Mouse (Mus musculus) heart, adult 2 months (tissue): Measurements from ENCODE around the gene Actn3. TPM values are rescaled to one million over a fixed set of nuclear protein-coding genes. Genes with fewer than 3 reads are reported as not detected.
"Not testable (repeated sequence)": the region's sequence is repeated elsewhere in the genome, so short reads cannot be mapped to it uniquely, and the experiment has no call there.

ENCODE experiments used
- DNase-seq, 2 experiments: peaks; one replicate each; pipeline ENCODE4 v3.0.0; 2021
- H3K27ac ChIP-seq: fragments of 200-600 bp; 2 replicates; pipeline ENCODE4 v1.8.1; 2022
- H3K27me3 ChIP-seq: fragments of 200-500 bp; 2 replicates; pipeline ENCODE4 v1.6.1; 2012; ENCODE audit warnings: mild to moderate bottlenecking, low read length, inconsistent platforms, mixed read lengths; ENCODE audit not compliant: control insufficient read depth, insufficient read depth
- H3K36me3 ChIP-seq: fragments of 200-500 bp; 2 replicates; pipeline ENCODE4 v1.6.1; 2012; ENCODE audit warnings: low read length, inconsistent platforms; ENCODE audit not compliant: control insufficient read depth, insufficient read depth
- H3K4me1 ChIP-seq: fragments of 200-500 bp; 2 replicates; pipeline ENCODE4 v1.6.1; 2011; ENCODE audit warnings: low read length; ENCODE audit not compliant: control insufficient read depth, insufficient read depth
- H3K4me3 ChIP-seq: fragments of 200-600 bp; 2 replicates; pipeline ENCODE4 v1.8.1; 2022
- H3K79me2 ChIP-seq: fragments of 200-500 bp; replicated peaks from 2 replicates; pipeline ENCODE4 v1.6.1; 2012; ENCODE audit warnings: mild to moderate bottlenecking, inconsistent platforms, low read length, moderate library complexity, mixed read lengths; ENCODE audit not compliant: control insufficient read depth, insufficient read depth
- H3K9ac ChIP-seq: fragments of 200-500 bp; 2 replicates; pipeline ENCODE4 v1.6.1; 2012; ENCODE audit warnings: low read depth, mild to moderate bottlenecking, control low read depth, inconsistent platforms, low read length, mixed read lengths
- CTCF ChIP-seq: fragments of 200-600 bp; IDR thresholded peaks from 2 replicates; pipeline ENCODE4 v1.8.1; 2022; ENCODE audit warnings: antibody characterized with exemption, mild to moderate bottlenecking, moderate library complexity
- EP300 ChIP-seq: fragments of 200-500 bp; IDR thresholded peaks from 2 replicates; pipeline ENCODE4 v1.6.1; 2011; ENCODE audit warnings: low read depth, low read length, control low read depth; ENCODE audit not compliant: insufficient read depth
- POLR2A ChIP-seq: fragments of 200-500 bp; IDR thresholded peaks from 2 replicates; pipeline ENCODE4 v1.6.1; 2011; ENCODE audit warnings: mild to moderate bottlenecking, low read depth, low read length, control low read depth; ENCODE audit not compliant: insufficient read depth
- WGBS: fragments of 180-500 bp; shearing (Covaris S2); methylation state at CpG from one replicate; pipeline ENCODE4 v1.1.7; 2018; 5-methylcytosine and 5-hydroxymethylcytosine counted together
- intact Hi-C: fragments of 180-260 bp; cut with DNase I; formaldehyde crosslinking; loops from one replicate; pipeline ENCODE4 v1.15.1; 2025
- polyA plus RNA-seq: library from polyadenylated mRNA; depleted of rRNA; stranded (reverse); fragments of >200 nt; gene quantifications from 2 replicates; pipeline ENCODE4 v1.2.3, GENCODE M21; 2012
- total RNA-seq, 2 experiments: library from RNA; stranded (reverse); gene quantifications; 2 replicates each; pipeline ENCODE4 v1.2.3; 2021

Gene Actn3
- total and polyA plus RNA-seq, 3 experiments: 0.39 to 0.57 (median 0.39) TPM

DNA sequence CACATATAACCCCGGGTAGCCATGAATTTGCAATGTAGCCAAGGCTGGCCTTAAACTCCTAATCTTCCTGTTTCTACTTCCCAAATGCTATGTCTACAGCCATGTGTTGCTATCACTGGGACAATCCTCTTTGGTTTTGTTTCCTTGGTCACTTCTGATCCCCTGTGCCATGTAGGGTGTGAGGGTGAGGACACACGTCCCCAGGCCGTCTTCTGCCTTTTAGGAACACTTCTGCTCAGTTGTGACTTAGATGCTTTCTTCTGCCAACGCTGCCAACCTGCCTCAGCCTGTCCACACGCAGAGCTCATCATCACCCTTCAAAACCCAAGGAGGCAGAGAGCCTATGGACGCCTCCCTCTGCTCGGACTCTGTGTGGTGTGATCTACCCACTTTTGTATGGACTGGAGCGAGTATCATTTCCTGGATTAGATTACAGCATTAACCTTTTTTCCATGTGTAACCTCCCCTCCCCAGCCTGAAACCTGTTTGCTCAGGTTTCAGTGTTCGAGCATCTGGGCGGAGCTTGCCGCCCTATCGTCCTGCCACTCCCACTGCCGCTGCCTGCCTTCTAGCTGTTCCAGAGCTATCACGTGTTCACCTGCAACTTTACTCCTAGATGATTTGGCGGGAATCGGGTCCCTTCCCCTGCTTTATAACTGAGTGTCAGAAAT, 49.1 kb downstream of the Actn3 start:
- H3K27ac ChIP-seq: no peak overlapping the region
- 67% methylated on average over 16 of the region's 16 CpGs for WGBS
- no peaks in the 10 kb centered on the region for H3K36me3 ChIP-seq
- no peaks in the 10 kb centered on the region for H3K79me2 ChIP-seq
- no peak overlapping the region for H3K9ac ChIP-seq
- no peak for DNase-seq
- no peaks in the 10 kb centered on the region for H3K27me3 ChIP-seq
- intact Hi-C loops: no loop called here
- H3K4me3 ChIP-seq: no peak overlapping the region
- no peaks in the 10 kb centered on the region for H3K4me1 ChIP-seq
- no peak for TF ChIP-seq CTCF
- TF ChIP-seq EP300: no peak
- TF ChIP-seq POLR2A: no peak

GRCm38 (mm10) chr19:4820678-4821303, 56.9 kb downstream of the Actn3 start:
- Histone ChIP-seq H3K36me3 (no peaks in the 10 kb centered on the region), H3K27me3 (peaks cover 1% of the 10 kb centered on the region; the same call in 1 of the 2 replicates), H3K4me1 (no peaks in the 10 kb centered on the region), H3K4me3 (no peak overlapping the region), H3K79me2 (no peaks in the 10 kb centered on the region), H3K27ac (no peak overlapping the region), H3K9ac (no peak overlapping the region)
- WGBS: 36% methylated on average over 5 of the region's 5 CpGs
- intact Hi-C loops: no loop called here
- peak; percentile 61 for TF ChIP-seq CTCF
- 0 out of 2 replicates have a peak, but pooled peaks have one; percentile 17 for TF ChIP-seq EP300
- TF ChIP-seq POLR2A: no peak
- peak; percentile 80 to 88 for DNase-seq

DNA sequence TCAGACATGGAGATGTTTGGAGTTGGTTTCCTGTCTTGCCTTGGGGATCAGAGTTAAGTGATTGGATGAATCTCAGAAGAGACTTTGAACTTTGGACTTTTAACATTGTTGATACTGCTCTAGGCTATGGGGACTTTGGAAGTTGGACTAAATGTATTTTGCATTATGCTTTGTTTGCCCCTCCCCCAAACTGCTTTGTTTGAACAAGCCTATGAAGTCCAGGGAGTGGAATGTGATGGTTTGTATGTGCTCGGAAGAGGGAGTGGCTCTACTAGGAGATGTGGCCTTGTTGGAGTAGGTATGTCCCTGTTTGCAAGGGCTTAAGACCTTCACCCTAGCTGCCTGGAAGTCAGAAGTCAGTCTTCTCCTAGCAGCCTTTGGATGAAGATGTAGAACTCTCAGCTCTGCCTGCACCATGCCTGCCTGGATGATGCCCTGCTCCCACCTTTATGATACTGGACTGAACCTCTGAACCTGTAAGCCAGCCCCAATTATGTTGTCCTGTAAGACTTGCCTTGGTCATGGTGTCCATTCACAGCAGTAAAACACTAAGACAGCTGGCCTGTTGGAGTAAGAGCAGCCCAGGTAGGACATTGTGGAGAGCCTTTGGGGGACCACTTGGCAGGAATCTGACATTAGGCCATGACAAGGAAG, 60.4 kb downstream of the Actn3 start:
- intact Hi-C loops: no loop called here
- H3K9ac ChIP-seq: no peak overlapping the region
- H3K27ac ChIP-seq: no peak overlapping the region
- 53% methylated on average over 1 of the region's 1 CpGs for WGBS
- no peak for DNase-seq
- no peak for TF ChIP-seq POLR2A
- no peak for TF ChIP-seq CTCF
- no peak for TF ChIP-seq EP300
- H3K27me3 ChIP-seq: peaks cover 1% of the 10 kb centered on the region; the same call in 1 of the 2 replicates
- no peaks in the 10 kb centered on the region for H3K79me2 ChIP-seq
- H3K4me1 ChIP-seq: no peaks in the 10 kb centered on the region
- no peak overlapping the region for H3K4me3 ChIP-seq
- H3K36me3 ChIP-seq: no peaks in the 10 kb centered on the region

- no peak for TF ChIP-seq POLR2A
- TF ChIP-seq EP300: no peak
- TF ChIP-seq CTCF: no peak
- Histone ChIP-seq H3K4me1 (peaks cover 4% of the 10 kb centered on the region), H3K27ac (no peak overlapping the region), H3K9ac (no peak overlapping the region), H3K79me2 (peaks cover 5% of the 10 kb centered on the region; the same call in 1 of the 2 replicates), H3K27me3 (peaks cover 1% of the 10 kb centered on the region; the same call in 1 of the 2 replicates), H3K4me3 (no peak overlapping the region), H3K36me3 (peaks cover 14% of the 10 kb centered on the region)
- no peak for DNase-seq
- WGBS: 79% methylated on average over 6 of the region's 6 CpGs
- intact Hi-C loops: no loop called here
Observed at GRCm38 (mm10) chr19:4813015-4813414, 64.7 kb downstream of the Actn3 start.

DNA sequence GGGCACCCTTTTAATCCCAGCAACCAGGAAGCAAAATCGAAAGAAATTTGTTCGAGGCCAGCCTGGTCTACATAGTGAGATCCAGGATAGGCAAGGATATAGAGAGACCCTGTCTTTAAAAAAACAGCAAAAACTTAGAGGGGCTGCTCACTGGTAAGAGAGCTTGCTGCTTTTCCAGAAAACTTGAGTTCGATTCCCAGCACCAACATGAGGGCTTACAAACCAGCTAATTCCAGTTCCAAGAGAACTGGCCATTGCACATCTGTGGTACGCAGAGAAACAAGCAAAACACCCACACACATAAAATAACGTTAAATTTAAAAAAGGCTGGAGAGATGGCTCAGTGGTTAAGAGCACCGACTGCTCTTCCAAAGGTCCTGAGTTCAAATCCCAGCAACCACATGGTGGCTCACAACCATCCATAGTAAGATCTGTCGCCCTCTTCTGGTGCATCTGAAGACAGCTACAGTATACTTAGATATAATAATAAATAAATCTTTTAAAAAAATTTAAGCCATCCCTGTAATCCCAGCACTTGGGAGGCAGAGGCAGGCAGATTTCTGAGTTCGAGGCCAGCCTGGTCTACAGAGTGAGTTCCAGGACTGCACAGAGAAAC, 65.3 kb downstream of the Actn3 start:
- Histone ChIP-seq H3K36me3 (peaks cover 14% of the 10 kb centered on the region), H3K27ac (peak overlapping the region; percentile 88), H3K4me3 (peak overlapping the region; percentile 86)
- H3K4me1 ChIP-seq, H3K79me2 ChIP-seq, DNase-seq, H3K9ac ChIP-seq, intact Hi-C loops, H3K27me3 ChIP-seq: not testable (repeated sequence)
- 73% methylated on average over 8 of the region's 8 CpGs for WGBS
- peak; percentile 46 for TF ChIP-seq CTCF
